Mouse (Mus musculus) cerebellum, adult 2 months (tissue): Measurements from ENCODE around the gene Spp2. TPM values are rescaled to one million over a fixed set of nuclear protein-coding genes. Genes with fewer than 3 reads are reported as not detected.

Source experiments
- DNase-seq, 2 experiments: peaks; one replicate each; pipeline ENCODE4 v3.0.0; 2021
- H3K27ac ChIP-seq: fragments of 200-500 bp; 2 replicates; pipeline ENCODE4 v1.5.1; 2012; ENCODE audit warnings: low read length, control low read depth, inconsistent platforms; ENCODE audit not compliant: insufficient read depth
- H3K27me3 ChIP-seq: fragments of 200-500 bp; 2 replicates; pipeline ENCODE4 v1.6.1; 2012; ENCODE audit warnings: inconsistent platforms, mild to moderate bottlenecking, low read length, moderate library complexity; ENCODE audit not compliant: control insufficient read depth, insufficient read depth
- H3K4me1 ChIP-seq: fragments of 200-500 bp; 2 replicates; pipeline ENCODE4 v1.6.1; 2011; ENCODE audit warnings: low read length; ENCODE audit not compliant: control insufficient read depth, insufficient read depth
- H3K4me3 ChIP-seq: fragments of 200-500 bp; replicated peaks from 2 replicates; pipeline ENCODE3; 2011; ENCODE audit warnings: mild to moderate bottlenecking, low read depth, low read length, control low read depth; ENCODE audit not compliant: insufficient read depth
- CTCF ChIP-seq: fragments of 200-500 bp; IDR thresholded peaks from 2 replicates; pipeline ENCODE4 v1.5.1; 2011; ENCODE audit warnings: low read depth, mild to moderate bottlenecking, control low read depth, low read length, moderate library complexity, borderline replicate concordance; ENCODE audit not compliant: insufficient read depth
- POLR2A ChIP-seq: fragments of 200-500 bp; IDR thresholded peaks from 2 replicates; pipeline ENCODE4 v1.6.1; 2011; ENCODE audit warnings: low read length, control low read depth, borderline replicate concordance; ENCODE audit not compliant: insufficient read depth
- WGBS: fragments of 180-500 bp; shearing (Covaris S2); methylation state at CpG from one replicate; pipeline ENCODE4 v1.1.7; 2018; 5-methylcytosine and 5-hydroxymethylcytosine counted together
- polyA plus RNA-seq: library from polyadenylated mRNA; depleted of rRNA; stranded (reverse); fragments of >200 nt; gene quantifications from 2 replicates; pipeline ENCODE4 v1.2.3, GENCODE M21; 2012; rRNA removed

Gene Spp2
- polyA plus RNA-seq, 1 experiment, result 0.34 TPM

GRCm38 (mm10) chr1:88474598-88474997 is 67.8 kb downstream of the Spp2 start:
- no peak overlapping the region for H3K4me3 ChIP-seq
- no peaks in the 10 kb centered on the region for H3K27me3 ChIP-seq
- H3K27ac ChIP-seq, result no peak overlapping the region
- TF ChIP-seq POLR2A, result no peak
- no peak for TF ChIP-seq CTCF
- H3K4me1 ChIP-seq, result no peaks in the 10 kb centered on the region
- no peak for DNase-seq
- 79% methylated on average over 7 of the region's 7 CpGs for WGBS

DNA sequence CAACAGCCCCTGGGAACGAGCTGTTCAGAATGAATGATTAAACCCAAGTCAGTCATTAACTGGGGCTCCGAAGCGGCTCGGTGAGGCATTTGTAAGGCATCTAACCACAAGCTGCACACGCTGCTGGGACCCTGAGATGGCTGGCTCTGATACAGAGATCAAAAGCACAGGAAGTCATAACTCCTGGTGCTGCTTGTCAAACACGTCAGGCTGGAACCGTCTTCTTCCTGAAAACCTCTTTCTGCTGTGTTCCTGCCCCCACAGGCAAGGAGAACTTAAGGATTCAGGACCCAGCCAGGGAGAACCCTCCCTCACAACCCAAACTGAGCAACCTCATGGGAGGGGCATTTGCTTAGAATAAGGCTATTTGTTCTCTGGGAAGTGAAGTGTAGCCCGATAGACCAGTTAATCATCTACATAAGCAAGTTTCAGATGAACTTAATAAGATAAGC is 68.8 kb downstream of the Spp2 start:
- no peaks in the 10 kb centered on the region for H3K4me1 ChIP-seq
- no peak overlapping the region for H3K27ac ChIP-seq
- H3K27me3 ChIP-seq, result no peaks in the 10 kb centered on the region
- H3K4me3 ChIP-seq, result no peak overlapping the region
- TF ChIP-seq CTCF (no peak), POLR2A (no peak)
- no peak for DNase-seq
- 63% methylated on average over 8 of the region's 8 CpGs for WGBS

Other genes starting within 250 kb of the Spp2 start
- 0.08 TPM in 1 of 2 replicates, not detected in the other for gene Ugt1a5, start 240.9 kb upstream of the Spp2 start, polyA plus RNA-seq
- not detected in 2 replicates for gene Ugt1a2, start 206.4 kb upstream of the Spp2 start, polyA plus RNA-seq
- gene Dnajb3, start 201.2 kb upstream of the Spp2 start, polyA plus RNA-seq, result 2.9 and 3.5 TPM in 2 replicates
- not detected in 2 replicates for gene Ugt1a1, start 195.0 kb upstream of the Spp2 start, polyA plus RNA-seq
- gene Mroh2a, start 180.0 kb upstream of the Spp2 start, polyA plus RNA-seq, result 0.25 and 0.43 TPM in 2 replicates
- gene Hjurp, start 129.3 kb upstream of the Spp2 start, polyA plus RNA-seq, result 79.1 and 80.4 TPM in 2 replicates
- 0.48 and 0.49 TPM in 2 replicates for gene Trpm8, start 129.3 kb upstream of the Spp2 start, polyA plus RNA-seq
- 0.06 and 0.07 TPM in 2 replicates for gene Glrp1, start 103.1 kb downstream of the Spp2 start, polyA plus RNA-seq